Mouse (Mus musculus) bone marrow macrophage, adult 2 months (primary cell): Measurements from ENCODE around the gene Iqsec1. TPM values are rescaled to one million over a fixed set of nuclear protein-coding genes. Genes with fewer than 3 reads are reported as not detected.
A peak's percentile ranks its signal among the peaks of the same experiment; 100 is the strongest.

Source experiments
- H3K27ac ChIP-seq: 2 replicates; pipeline ENCODE4 v1.5.1; 2012; ENCODE audit warnings: low read depth, low read length; ENCODE audit not compliant: insufficient read depth
- H3K4me1 ChIP-seq: 2 replicates; pipeline ENCODE4 v1.6.1; 2012; ENCODE audit warnings: low read length; ENCODE audit not compliant: control insufficient read depth, insufficient read depth
- H3K4me3 ChIP-seq: 2 replicates; pipeline ENCODE4 v1.5.1; 2012; ENCODE audit warnings: mild to moderate bottlenecking, low read length, moderate library complexity; ENCODE audit not compliant: insufficient read depth
- CTCF ChIP-seq: IDR thresholded peaks from 2 replicates; pipeline ENCODE4 v1.5.1; 2012; ENCODE audit warnings: low read depth, mild to moderate bottlenecking, low read length, moderate library complexity
- POLR2A ChIP-seq: IDR thresholded peaks from 2 replicates; pipeline ENCODE4 v1.6.1; 2012; ENCODE audit warnings: mild to moderate bottlenecking, low read depth, low read length, borderline replicate concordance
- polyA plus RNA-seq: library from polyadenylated mRNA; stranded (reverse); fragments of >200 nt; gene quantifications from 2 replicates; pipeline ENCODE4 v1.2.4, GENCODE M21; 2012; ENCODE audit not compliant: missing spikeins, insufficient read depth, insufficient read length

Iqsec1 gene
- polyA plus RNA-seq, 1 experiment, result 38.2 TPM

DNA sequence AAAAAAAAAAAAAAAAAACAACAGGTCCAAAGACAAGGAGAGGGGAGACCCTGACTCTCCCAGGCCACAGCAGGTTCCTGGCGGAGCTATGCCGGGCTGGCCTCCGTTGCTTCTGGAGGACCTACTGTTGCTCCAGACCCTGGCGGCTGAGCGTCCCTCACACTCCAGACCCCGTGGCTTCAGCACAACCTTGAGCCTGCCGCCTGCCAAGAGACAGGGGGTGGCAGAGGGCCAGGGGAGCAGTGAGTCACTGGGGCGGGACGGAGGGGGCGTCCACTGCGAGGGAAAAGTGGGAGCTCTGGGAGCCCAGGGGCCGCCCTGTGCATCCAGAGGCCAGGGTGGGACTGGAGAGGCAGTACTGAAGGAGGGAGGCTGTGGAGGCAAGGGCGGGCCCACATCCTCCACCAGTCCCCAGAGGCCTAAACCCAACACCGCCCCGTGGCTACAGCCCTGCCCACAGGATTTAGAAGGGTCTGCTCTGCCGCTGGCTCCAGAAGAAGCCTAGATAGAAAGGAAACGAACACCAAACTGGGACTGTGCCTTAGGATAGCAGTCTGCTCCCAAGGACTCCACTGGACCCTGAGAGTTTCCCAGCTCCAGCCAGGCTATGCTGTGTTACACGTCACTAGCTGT lies 224.4 kb downstream of the Iqsec1 start:
- TF ChIP-seq POLR2A (no peak), CTCF (no peak)
- no peak overlapping the region for H3K4me3 ChIP-seq
- H3K27ac ChIP-seq, result no peak overlapping the region
- H3K4me1 ChIP-seq, result peaks cover 31% of the 10 kb centered on the region

DNA sequence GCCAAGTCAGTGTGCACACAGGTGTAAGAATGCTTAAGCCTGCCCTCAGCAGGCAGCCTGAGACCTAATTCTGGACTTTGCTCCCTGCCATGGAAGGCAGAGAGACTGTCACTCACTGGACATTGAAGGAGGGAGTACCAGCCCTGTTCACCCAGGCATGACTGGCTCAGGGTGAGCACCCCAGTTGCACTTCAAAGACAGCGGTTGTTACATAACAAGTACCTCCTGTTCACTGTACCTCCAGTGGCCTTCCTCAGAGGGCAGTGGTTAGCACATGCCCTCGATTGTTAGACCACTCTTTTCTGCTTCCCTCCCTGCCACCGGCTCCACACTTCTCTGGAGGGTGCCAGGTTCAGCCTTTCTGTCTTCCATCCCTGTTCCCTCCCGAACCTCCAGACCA lies 225.2 kb downstream of the Iqsec1 start:
- H3K4me3 ChIP-seq, result no peak overlapping the region
- peaks cover 32% of the 10 kb centered on the region for H3K4me1 ChIP-seq
- H3K27ac ChIP-seq, result no peak overlapping the region
- TF ChIP-seq CTCF, result no peak
- TF ChIP-seq POLR2A, result no peak

GRCm38 (mm10) chr6:90762120-90762736 lies 226.3 kb downstream of the Iqsec1 start:
- Histone ChIP-seq H3K4me3 (no peak overlapping the region), H3K4me1 (peaks cover 35% of the 10 kb centered on the region), H3K27ac (no peak overlapping the region)
- TF ChIP-seq POLR2A (no peak), CTCF (no peak)

DNA sequence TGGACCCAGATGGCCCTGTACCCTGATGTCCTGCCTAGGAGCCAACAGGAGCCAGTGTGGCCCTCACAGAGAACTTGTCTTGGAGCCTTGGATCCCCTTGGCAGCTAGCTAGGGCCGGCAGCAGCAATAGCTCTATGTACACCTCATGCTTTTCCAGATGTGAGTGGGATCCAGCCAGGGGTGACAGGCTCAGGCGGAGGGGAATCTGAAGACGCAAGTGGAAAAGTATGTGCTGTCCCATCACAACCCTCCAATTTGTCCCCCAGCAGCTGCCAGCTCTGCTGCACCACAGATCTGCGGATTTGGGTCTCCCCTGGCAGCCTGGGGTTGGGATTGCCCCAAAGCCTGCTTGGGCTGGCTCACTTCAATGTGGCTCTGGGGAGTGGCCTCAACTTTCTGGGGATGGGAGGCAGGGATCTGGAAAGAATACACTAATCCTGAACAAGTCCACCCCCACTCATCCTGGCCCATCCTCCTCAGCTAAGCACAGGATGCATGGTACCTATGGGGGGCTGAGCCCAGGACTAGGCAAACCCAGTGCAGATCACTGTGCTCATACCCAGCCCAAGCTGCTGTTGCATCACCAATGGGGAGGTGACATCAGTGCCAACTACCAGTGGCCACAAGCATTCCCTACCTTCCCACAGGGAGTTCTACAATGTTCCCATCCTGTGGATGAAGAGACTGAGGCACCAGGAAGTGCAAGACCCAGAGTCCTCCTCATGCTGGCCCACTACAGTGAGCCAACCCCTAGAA lies 227.0 kb downstream of the Iqsec1 start:
- Histone ChIP-seq H3K4me1 (peaks cover 42% of the 10 kb centered on the region), H3K4me3 (no peak overlapping the region), H3K27ac (no peak overlapping the region)
- TF ChIP-seq POLR2A, result no peak
- TF ChIP-seq CTCF, result no peak

- TF ChIP-seq POLR2A (no peak), CTCF (no peak)
- H3K27ac ChIP-seq, result no peak overlapping the region
- peaks cover 47% of the 10 kb centered on the region for H3K4me1 ChIP-seq
- H3K4me3 ChIP-seq, result no peak overlapping the region
These were observed 227.6 kb downstream of the Iqsec1 start for GRCm38 (mm10) chr6:90760886-90761285.

DNA sequence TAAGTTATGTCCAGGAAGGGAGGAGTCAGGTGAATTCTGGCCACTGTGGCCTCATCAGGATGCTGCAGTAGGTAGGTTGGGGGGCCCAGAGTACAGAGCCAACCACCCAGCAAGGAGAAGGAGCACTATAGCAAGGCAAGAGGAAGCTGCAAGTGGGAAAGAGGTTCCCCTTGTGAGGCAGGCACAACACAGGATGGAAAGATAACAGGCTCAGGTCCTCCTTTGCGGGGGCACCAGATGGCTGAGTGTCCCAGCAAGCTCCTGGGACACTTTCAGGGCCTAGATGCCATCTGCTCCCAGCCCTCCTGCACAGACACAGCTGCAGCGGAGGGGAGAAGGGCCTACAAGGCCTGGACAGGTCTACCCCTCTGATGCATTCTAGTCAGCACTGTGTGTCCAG lies 228.7 kb downstream of the Iqsec1 start:
- no peak overlapping the region for H3K4me3 ChIP-seq
- no peak for TF ChIP-seq POLR2A
- no peak for TF ChIP-seq CTCF
- H3K27ac ChIP-seq, result no peak overlapping the region
- peaks cover 59% of the 10 kb centered on the region for H3K4me1 ChIP-seq

- peaks cover 73% of the 10 kb centered on the region for H3K4me1 ChIP-seq
These were observed 230.3 kb downstream of the Iqsec1 start for GRCm38 (mm10) chr6:90758155-90758554.

DNA sequence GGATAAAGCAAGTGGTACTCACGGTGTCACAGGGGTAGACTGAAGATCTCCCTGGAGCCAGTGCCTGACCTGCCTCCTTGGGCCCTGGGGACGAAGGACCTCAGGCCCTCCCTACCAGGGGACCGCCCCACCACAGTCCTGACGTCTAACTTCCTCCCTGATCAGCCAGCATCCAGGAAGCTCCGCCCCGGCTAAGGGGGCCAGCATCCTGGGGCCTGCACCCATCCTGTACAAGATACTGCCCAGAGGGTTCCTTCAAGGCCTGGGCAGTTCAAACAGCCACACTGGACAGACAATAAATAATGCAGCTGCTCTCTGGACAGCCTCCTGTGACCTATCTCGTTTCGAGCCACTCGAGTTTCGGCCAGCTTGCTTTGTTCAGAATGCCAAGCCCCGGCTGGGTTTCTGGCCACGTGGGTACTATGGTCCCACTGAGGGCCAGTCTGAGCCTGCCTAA lies 231.0 kb downstream of the Iqsec1 start:
- no peak for TF ChIP-seq CTCF
- no peak for TF ChIP-seq POLR2A
- Histone ChIP-seq H3K4me1 (peaks cover 69% of the 10 kb centered on the region), H3K27ac (no peak overlapping the region), H3K4me3 (0 out of 2 replicates have a peak overlapping the region, but pooled peaks have one; percentile 13)

More at GRCm38 (mm10) chr6:90758155-90758554, 230.3 kb downstream of the Iqsec1 start:
- TF ChIP-seq CTCF (no peak), POLR2A (no peak)
- no peak overlapping the region for H3K27ac ChIP-seq
- H3K4me3 ChIP-seq, result no peak overlapping the region

DNA sequence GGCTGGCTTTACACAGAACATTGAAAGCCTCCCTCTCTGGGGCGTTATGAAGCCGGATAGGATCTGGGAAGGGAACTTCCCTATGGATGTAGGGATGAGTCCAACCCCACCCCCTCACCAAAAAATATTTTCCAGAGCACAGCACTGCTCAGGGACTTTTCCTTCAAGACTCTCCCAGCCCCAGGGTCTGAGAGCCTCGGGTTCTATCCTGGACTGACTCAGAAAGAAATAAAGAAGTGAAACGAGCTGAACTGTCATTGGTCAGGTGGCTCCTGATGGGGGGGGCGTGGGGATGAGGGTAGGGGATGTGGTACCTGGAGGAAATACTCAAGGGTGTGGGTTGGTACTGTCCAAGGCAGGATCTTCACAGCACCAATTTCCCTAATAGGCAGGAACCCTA lies 231.9 kb downstream of the Iqsec1 start:
- H3K27ac ChIP-seq, result no peak overlapping the region
- TF ChIP-seq POLR2A (no peak), CTCF (no peak)
- peaks cover 63% of the 10 kb centered on the region for H3K4me1 ChIP-seq
- no peak overlapping the region for H3K4me3 ChIP-seq

DNA sequence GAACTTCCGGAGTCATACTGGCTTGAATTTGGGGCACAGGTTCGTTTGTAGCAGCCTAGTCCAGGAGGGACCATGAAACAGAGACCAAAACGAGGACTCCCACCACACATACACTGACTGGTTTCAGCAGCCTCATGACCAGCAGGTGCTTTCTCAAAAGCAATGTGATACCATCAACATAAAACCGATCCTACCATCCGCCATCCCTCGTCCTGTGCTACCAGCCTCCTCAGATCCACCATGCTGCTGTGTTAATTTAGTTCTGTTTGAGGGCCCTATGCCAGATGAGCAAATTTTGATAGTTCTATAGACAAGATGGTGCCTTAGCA lies 232.9 kb downstream of the Iqsec1 start:
- Histone ChIP-seq H3K27ac (no peak overlapping the region), H3K4me1 (peaks cover 59% of the 10 kb centered on the region), H3K4me3 (no peak overlapping the region)
- no peak for TF ChIP-seq CTCF
- TF ChIP-seq POLR2A, result no peak
